Mouse (Mus musculus): ENCODE measurements around the gene Cel. TPM values are rescaled to one million over a fixed set of nuclear protein-coding genes. Genes with fewer than 3 reads are reported as not detected.

The Cel gene
- total and polyA plus RNA-seq, 3 experiments, result not detected

DNA sequence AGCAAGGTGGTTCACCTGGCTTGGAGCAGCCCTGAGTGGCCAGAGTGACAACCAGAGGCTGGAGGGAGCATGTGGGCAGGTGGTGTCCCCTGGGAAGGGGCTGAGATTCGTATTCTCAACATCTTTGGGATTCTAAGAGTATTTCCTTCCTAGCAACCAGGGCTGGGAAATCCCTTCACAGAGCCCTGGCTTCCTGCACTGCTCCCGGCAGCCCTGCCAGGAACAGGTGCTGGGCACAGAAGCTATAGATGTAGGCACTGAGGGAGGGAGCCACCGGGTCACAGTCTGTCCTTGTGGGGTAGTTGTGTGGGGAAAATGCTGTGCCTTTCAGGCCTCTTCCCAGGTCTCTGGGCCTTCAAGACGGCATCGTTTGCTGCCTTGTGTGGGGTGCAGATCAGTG is 42.6 kb downstream of the Cel start:
- H3K4me3 ChIP-seq (replicated peaks in 1 of 3; ENCODE audit: low read depth in 2 of 3, low read length in 2 of 3, poor library complexity in 1 of 3), result no peak overlapping the region
- in situ Hi-C loops (cut with MboI; ENCODE audit: low pct_ligation_motif_present, low pct_unique_long_range_greater_than_20kb, low sequenced_read_pairs) (no loop called here), dilution Hi-C loops (cut with MboI; ENCODE audit: extremely low pct_ligation_motif_present, extremely low pct_unique_long_range_greater_than_20kb, low sequenced_read_pairs) (no loop called here)
- H3K4me2 ChIP-seq (ENCODE audit: insufficient read depth, low read depth, poor library complexity, severe bottlenecking), result no peak overlapping the region
- H3K36me3 ChIP-seq (replicated peaks in 1 of 2; ENCODE audit: control insufficient read depth in 1 of 2, insufficient read depth in 1 of 2, low read length in 1 of 2), result peaks cover 0 to 9% of the 10 kb centered on the region in 2 experiments
- H3K27ac ChIP-seq (ENCODE audit: insufficient read depth, low read depth), result no peak overlapping the region
- DNase-seq (ENCODE audit: extremely low read depth), result no peak
- no peaks in the 10 kb centered on the region for H3K27me3 ChIP-seq (replicated peaks)
- H3K9ac ChIP-seq (ENCODE audit: insufficient read depth, low read depth), result no peak overlapping the region
- TF ChIP-seq JUND (conservative IDR thresholded peaks at IDR 0.05; ENCODE audit: low read depth, low read length) (no peak), MAFK (IDR thresholded peaks at IDR 0.05; ENCODE audit: insufficient replicate concordance, low read length) (no peak), ZNF384 (IDR thresholded peaks at IDR 0.05; ENCODE audit: low read depth, low read length) (no peak), MYC (IDR thresholded peaks at IDR 0.05; ENCODE audit: low read depth, low read length) (no peak), ZC3H11A (IDR thresholded peaks at IDR 0.05; ENCODE audit: low read depth, low read length) (no peak), NRF1 (IDR thresholded peaks at IDR 0.05; ENCODE audit: low read depth, low read length) (no peak), ELF1 (IDR thresholded peaks at IDR 0.05; ENCODE audit: low read depth, low read length) (no peak), BHLHE40 (IDR thresholded peaks at IDR 0.05; ENCODE audit: low read depth, low read length) (no peak), KAT2A (IDR thresholded peaks at IDR 0.05; ENCODE audit: insufficient replicate concordance, low read length) (no peak), POLR2AphosphoS2 (IDR thresholded peaks at IDR 0.05; ENCODE audit: low read depth, low read length) (no peak), ETS1 (conservative IDR thresholded peaks at IDR 0.05; ENCODE audit: low read depth, low read length) (no peak), JUN (IDR thresholded peaks at IDR 0.05; ENCODE audit: insufficient read depth, low read depth, low read length) (no peak), PAX5 (IDR thresholded peaks at IDR 0.05; ENCODE audit: low read length) (no peak), CHD2 (IDR thresholded peaks at IDR 0.05; ENCODE audit: low read length) (no peak), TBP (conservative IDR thresholded peaks at IDR 0.05; ENCODE audit: low read depth, low read length) (no peak), RCOR1 (conservative IDR thresholded peaks at IDR 0.05; ENCODE audit: low read depth, low read length) (no peak), CHD1 (IDR thresholded peaks at IDR 0.05; ENCODE audit: low read depth, low read length) (no peak), USF2 (conservative IDR thresholded peaks at IDR 0.05; ENCODE audit: low read depth, low read length) (no peak), RAD21 (IDR thresholded peaks at IDR 0.05; ENCODE audit: low read depth, low read length) (no peak), HCFC1 (IDR thresholded peaks at IDR 0.05; ENCODE audit: low read depth, low read length) (no peak)
- peaks cover 41 to 74% of the 10 kb centered on the region in 2 experiments for H3K4me1 ChIP-seq (ENCODE audit: control insufficient read depth in 1 of 2, insufficient read depth in 2 of 2)
- no peaks in the 10 kb centered on the region for H3K79me2 ChIP-seq (replicated peaks; ENCODE audit: control insufficient read depth, extremely low read depth, insufficient read depth, poor library complexity, severe bottlenecking)
- no peaks in the 10 kb centered on the region for H3K9me3 ChIP-seq (replicated peaks; ENCODE audit: low read length)

GRCm38 (mm10) chr2:28518231-28518630 is 45.0 kb downstream of the Cel start:
- Histone ChIP-seq H3K9me3 (replicated peaks; ENCODE audit: low read length) (no peaks in the 10 kb centered on the region), H3K4me1 (ENCODE audit: control insufficient read depth in 1 of 2, insufficient read depth in 2 of 2) (peaks cover 31 to 66% of the 10 kb centered on the region in 2 experiments), H3K4me2 (ENCODE audit: insufficient read depth, low read depth, poor library complexity, severe bottlenecking) (0 out of 2 replicates have a peak overlapping the region, but pooled peaks have one; percentile 18), H3K27me3 (replicated peaks) (peaks cover 7% of the 10 kb centered on the region), H3K4me3 (replicated peaks in 1 of 3; ENCODE audit: low read depth in 2 of 3, low read length in 2 of 3, poor library complexity in 1 of 3) (no peak overlapping the region), H3K79me2 (replicated peaks; ENCODE audit: control insufficient read depth, extremely low read depth, insufficient read depth, poor library complexity, severe bottlenecking) (no peaks in the 10 kb centered on the region), H3K27ac (ENCODE audit: insufficient read depth, low read depth) (peak overlapping the region; percentile 49; the same call in 1 of the 2 replicates), H3K36me3 (replicated peaks in 1 of 2; ENCODE audit: control insufficient read depth in 1 of 2, insufficient read depth in 1 of 2, low read length in 1 of 2) (peaks cover 0 to 11% of the 10 kb centered on the region in 2 experiments), H3K9ac (ENCODE audit: insufficient read depth, low read depth) (no peak overlapping the region)
- in situ Hi-C loops (cut with MboI; ENCODE audit: low pct_ligation_motif_present, low pct_unique_long_range_greater_than_20kb, low sequenced_read_pairs), result no loop called here
- dilution Hi-C loops (cut with MboI; ENCODE audit: extremely low pct_ligation_motif_present, extremely low pct_unique_long_range_greater_than_20kb, low sequenced_read_pairs), result no loop called here
- TF ChIP-seq PAX5 (IDR thresholded peaks at IDR 0.05; ENCODE audit: low read length) (no peak), RCOR1 (conservative IDR thresholded peaks at IDR 0.05; ENCODE audit: low read depth, low read length) (no peak), MYC (IDR thresholded peaks at IDR 0.05; ENCODE audit: low read depth, low read length) (no peak), SMC3 (IDR thresholded peaks at IDR 0.05; ENCODE audit: low read depth, low read length) (no peak), USF1 (IDR thresholded peaks at IDR 0.05; ENCODE audit: low read depth, low read length) (no peak), MXI1 (IDR thresholded peaks at IDR 0.05; ENCODE audit: low read depth, low read length) (peak; percentile 77), USF2 (conservative IDR thresholded peaks at IDR 0.05; ENCODE audit: low read depth, low read length) (no peak), EP300 (IDR thresholded peaks at IDR 0.05; ENCODE audit: low read length) (no peak), IRF4 (IDR thresholded peaks at IDR 0.05; ENCODE audit: low read depth, low read length) (no peak), JUND (conservative IDR thresholded peaks at IDR 0.05; ENCODE audit: low read depth, low read length) (no peak), SIN3A (IDR thresholded peaks at IDR 0.05; ENCODE audit: low read length) (no peak), E2F4 (IDR thresholded peaks at IDR 0.05; ENCODE audit: insufficient replicate concordance, low read depth, low read length) (no peak), ETS1 (conservative IDR thresholded peaks at IDR 0.05; ENCODE audit: low read depth, low read length) (0 out of 2 replicates have a peak, but pooled peaks have one; percentile 18), ZNF384 (IDR thresholded peaks at IDR 0.05; ENCODE audit: low read depth, low read length) (no peak), POLR2A (IDR thresholded peaks at IDR 0.05; ENCODE audit: low read depth, low read length) (no peak), MEF2A (IDR thresholded peaks at IDR 0.05; ENCODE audit: borderline replicate concordance, low read depth, low read length) (peak; percentile 52; the same call in 1 of the 2 replicates)
- peak; percentile 79 for DNase-seq (ENCODE audit: extremely low read depth)

Measured in CH12.LX (cell line).